8 mouse cellular contexts compared by ENCODE assay signal in the genomic region with DNA sequence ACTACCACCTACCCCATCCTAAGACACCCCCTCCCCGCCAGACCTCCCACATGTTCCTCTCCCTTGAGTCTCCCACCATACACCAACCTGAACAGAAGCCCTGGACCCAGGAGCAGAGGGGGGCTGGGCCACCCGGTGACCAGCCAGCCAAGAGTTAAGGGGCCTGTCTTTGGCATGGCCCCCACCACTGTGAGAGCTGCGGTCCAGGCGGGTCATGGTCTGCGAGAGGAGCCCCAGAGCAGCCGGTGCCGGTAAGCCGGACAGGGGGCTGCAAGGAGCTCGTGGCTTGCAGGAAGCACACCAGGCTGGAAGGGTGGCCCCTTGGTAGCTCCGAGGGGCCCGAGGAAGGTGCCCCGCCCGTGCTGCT. TPM values are rescaled to one million over a fixed set of nuclear protein-coding genes. Genes with fewer than 3 reads are reported as not detected.
DNase-seq lines count a peak whose midpoint lies in the region; ATAC-seq and TF ChIP-seq lines count a peak whose summit lies in the region.

No protein-coding gene starts in this region.

- no peaks in the 10 kb centered on the region for H3K9me3 ChIP-seq in heart, embryonic 10.5 days
- H3K9me3 ChIP-seq in E14TG2a.4 (ENCODE audit: low read length): no peaks in the 10 kb centered on the region
- H3K9me3 ChIP-seq in forebrain, embryonic 11.5 days (ENCODE audit: control insufficient read depth, low read length): no peaks in the 10 kb centered on the region
- H3K9me3 ChIP-seq in limb, embryonic 15.5 days: no peaks in the 10 kb centered on the region

- H3K9ac ChIP-seq in forebrain, embryonic 11.5 days (ENCODE audit: low read length): peak overlapping the region; percentile 67
- H3K9ac ChIP-seq in limb, embryonic 15.5 days: peak overlapping the region; percentile 47

- H3K27me3 ChIP-seq in heart, embryonic 10.5 days (ENCODE audit: insufficient read depth, poor library complexity, severe bottlenecking): no peaks in the 10 kb centered on the region
- H3K27me3 ChIP-seq in E14TG2a.4 (ENCODE audit: insufficient read depth, low read length): no peaks in the 10 kb centered on the region
- no peaks in the 10 kb centered on the region for H3K27me3 ChIP-seq in forebrain, embryonic 11.5 days (ENCODE audit: control insufficient read depth, insufficient read depth, low read length)
- H3K27me3 ChIP-seq in limb, embryonic 15.5 days: no peaks in the 10 kb centered on the region

- peak; percentile 45 for ATAC-seq in forebrain, embryonic 11.5 days (replicated peaks; ENCODE audit: low FRiP score)
- ATAC-seq in limb, embryonic 15.5 days (ENCODE audit: insufficient number of reproducible peaks, low FRiP score, low TSS enrichment, low read depth): 0 out of 2 replicates have a peak, but pooled peaks have one; percentile 4

- peak overlapping the region; percentile 98 for H3K4me2 ChIP-seq in forebrain, embryonic 11.5 days (ENCODE audit: low read depth, low read length, severe bottlenecking)
- peak overlapping the region; percentile 89 for H3K4me2 ChIP-seq in limb, embryonic 15.5 days

- peak overlapping the region; percentile 80 for H3K27ac ChIP-seq in heart, embryonic 10.5 days
- H3K27ac ChIP-seq in forebrain, embryonic 11.5 days (ENCODE audit: low read depth, low read length): peak overlapping the region; percentile 84
- H3K27ac ChIP-seq in limb, embryonic 15.5 days: peak overlapping the region; percentile 89

- peaks cover 62% of the 10 kb centered on the region for H3K4me1 ChIP-seq in heart, embryonic 10.5 days
- H3K4me1 ChIP-seq in E14TG2a.4 (replicated peaks; ENCODE audit: low read depth, low read length): peaks cover 94% of the 10 kb centered on the region
- peaks cover 32% of the 10 kb centered on the region for H3K4me1 ChIP-seq in forebrain, embryonic 11.5 days (replicated peaks; ENCODE audit: control insufficient read depth, insufficient read depth, low read length)
- H3K4me1 ChIP-seq in limb, embryonic 15.5 days: peaks cover 58% of the 10 kb centered on the region

- 11% methylated on average over 12 of the region's 13 CpGs for WGBS in heart, embryonic 10.5 days
- WGBS in forebrain, embryonic 11.5 days: 5% methylated on average over 13 of the region's 13 CpGs
- WGBS in limb, embryonic 15.5 days: 11% methylated on average over 13 of the region's 13 CpGs

- no peak for TF ChIP-seq CTCF in E14TG2a.4 (conservative IDR thresholded peaks at IDR 0.05; ENCODE audit: low read length)

- peak overlapping the region; percentile 66 for H3K4me3 ChIP-seq in heart, embryonic 10.5 days
- H3K4me3 ChIP-seq in E14TG2a.4 (replicated peaks; ENCODE audit: low read length): peak overlapping the region; percentile 89
- peak overlapping the region; percentile 48 for H3K4me3 ChIP-seq in forebrain, embryonic 11.5 days (ENCODE audit: low read depth, low read length)
- H3K4me3 ChIP-seq in limb, embryonic 15.5 days: peak overlapping the region; percentile 46

- peaks cover 72% of the 10 kb centered on the region for H3K36me3 ChIP-seq in heart, embryonic 10.5 days
- H3K36me3 ChIP-seq in E14TG2a.4 (ENCODE audit: insufficient read depth, low read length): peaks cover 87% of the 10 kb centered on the region
- peaks cover 14% of the 10 kb centered on the region for H3K36me3 ChIP-seq in forebrain, embryonic 11.5 days (ENCODE audit: control insufficient read depth, insufficient read depth, low read length)
- peaks cover 67% of the 10 kb centered on the region for H3K36me3 ChIP-seq in limb, embryonic 15.5 days

- no peak for DNase-seq in heart, embryonic 10.5 days (ENCODE audit: low spot score)
- DNase-seq in heart, adult 8-10 months (ENCODE audit: low spot score): no peak
- DNase-seq in forebrain, embryonic 11.5 days (ENCODE audit: low spot score): no peak
- DNase-seq in testis, postnatal 10 days (ENCODE audit: low spot score): peak; percentile 60
- DNase-seq in right cerebral cortex, adult 2 months (ENCODE audit: low spot score in 2 of 2): no peak
- DNase-seq in right cerebral cortex, postnatal 4 days: no peak

RNA-seq across cellular contexts. Expression of a gene that starts 6.3 kb away (rescaled TPM):
- 65.0 and 78.7 TPM in 2 replicates for polyA plus RNA-seq in heart, embryonic 10.5 days (2016; fragmentation: Nextera tagmentation; extraction: Ambion mirVana)
- total RNA-seq in heart, adult 8-10 months (2022): 100 to 1,000 TPM; 462 to 530 (median 477) TPM
- polyA plus RNA-seq in forebrain, embryonic 11.5 days (2014; fragmentation: Nextera tagmentation; extraction: Ambion mirVana): 38.6 and 42.9 TPM in 2 replicates
- 75.6 and 81.1 TPM in 2 replicates for polyA plus RNA-seq in limb, embryonic 15.5 days (2015; fragmentation: Nextera tagmentation; extraction: Ambion mirVana)

RNA-seq across cellular contexts. Expression of a gene that starts 26.2 kb away (rescaled TPM):
- 86.6 and 90.1 TPM in 2 replicates for polyA plus RNA-seq in heart, embryonic 10.5 days (2016; fragmentation: Nextera tagmentation; extraction: Ambion mirVana)
- total RNA-seq in heart, adult 8-10 months (2022): 10 to 100 TPM; 36.0 to 43.5 (median 41.1) TPM
- polyA plus RNA-seq in forebrain, embryonic 11.5 days (2014; fragmentation: Nextera tagmentation; extraction: Ambion mirVana): 33.2 and 33.8 TPM in 2 replicates
- 203 and 213 TPM in 2 replicates for polyA plus RNA-seq in limb, embryonic 15.5 days (2015; fragmentation: Nextera tagmentation; extraction: Ambion mirVana)

RNA-seq across cellular contexts. Expression of a gene that starts 34.5 kb away (rescaled TPM):
- polyA plus RNA-seq in heart, embryonic 10.5 days (2016; fragmentation: Nextera tagmentation; extraction: Ambion mirVana): 62.5 and 101 TPM in 2 replicates
- total RNA-seq in heart, adult 8-10 months (2022): 10 to 100 TPM; 30.9 to 33.4 (median 32.4) TPM
- 140 and 150 TPM in 2 replicates for polyA plus RNA-seq in forebrain, embryonic 11.5 days (2014; fragmentation: Nextera tagmentation; extraction: Ambion mirVana)
- polyA plus RNA-seq in limb, embryonic 15.5 days (2015; fragmentation: Nextera tagmentation; extraction: Ambion mirVana): 89.3 and 101 TPM in 2 replicates

RNA-seq across cellular contexts. Expression of a gene that starts 46.1 kb away (rescaled TPM):
- 16.6 and 17.8 TPM in 2 replicates for polyA plus RNA-seq in heart, embryonic 10.5 days (2016; fragmentation: Nextera tagmentation; extraction: Ambion mirVana)
- total RNA-seq in heart, adult 8-10 months (2022): 10 to 100 TPM; 11.6 to 14.5 (median 12.9) TPM
- polyA plus RNA-seq in forebrain, embryonic 11.5 days (2014; fragmentation: Nextera tagmentation; extraction: Ambion mirVana): 17.5 and 26.9 TPM in 2 replicates
- 20.9 and 22.1 TPM in 2 replicates for polyA plus RNA-seq in limb, embryonic 15.5 days (2015; fragmentation: Nextera tagmentation; extraction: Ambion mirVana)
